Mouse (Mus musculus) hindbrain, embryonic 13.5 days (tissue): ENCODE data around the gene Vmn2r34. TPM values are rescaled to one million over a fixed set of nuclear protein-coding genes. Genes with fewer than 3 reads are reported as not detected.
"Not testable (repeated sequence)": the region's sequence is repeated elsewhere in the genome, so short reads cannot be mapped to it uniquely, and the experiment has no call there.

Experiments used
- ATAC-seq: fragments of 200-750 bp; cut with Nextera tagmentation; 2 replicates; pipeline ENCODE4 v1.8.0; 2017; ENCODE audit warnings: moderate TSS enrichment; ENCODE audit not compliant: low FRiP score
- H3K27ac ChIP-seq: fragments of 300-500 bp; sonication (generic); 2 replicates; pipeline ENCODE4 v1.5.1; 2015; ENCODE audit warnings: inconsistent platforms, mild to moderate bottlenecking, moderate library complexity
- H3K27me3 ChIP-seq: fragments of 300-500 bp; sonication (generic); 2 replicates; pipeline ENCODE4 v1.6.1; 2015; ENCODE audit warnings: mild to moderate bottlenecking, inconsistent platforms
- H3K36me3 ChIP-seq: fragments of 300-500 bp; sonication (generic); 2 replicates; pipeline ENCODE4 v1.6.1; 2015; ENCODE audit warnings: mild to moderate bottlenecking, inconsistent platforms
- H3K4me1 ChIP-seq: fragments of 300-500 bp; sonication (generic); replicated peaks from 2 replicates; pipeline ENCODE4 v1.6.1; 2015; ENCODE audit warnings: inconsistent platforms
- H3K4me2 ChIP-seq: fragments of 300-500 bp; sonication (generic); 2 replicates; pipeline ENCODE4 v1.6.1; 2015; ENCODE audit warnings: inconsistent platforms, mild to moderate bottlenecking, moderate library complexity
- H3K4me3 ChIP-seq: fragments of 300-500 bp; sonication (generic); 2 replicates; pipeline ENCODE4 v1.5.1; 2015; ENCODE audit warnings: mild to moderate bottlenecking, inconsistent platforms
- H3K9ac ChIP-seq: fragments of 300-500 bp; sonication (generic); 2 replicates; pipeline ENCODE4 v1.6.1; 2015; ENCODE audit warnings: mild to moderate bottlenecking, inconsistent platforms
- H3K9me3 ChIP-seq: fragments of 300-500 bp; sonication (generic); 2 replicates; pipeline ENCODE4 v1.6.1; 2016; ENCODE audit warnings: inconsistent platforms
- WGBS: fragments of 180-500 bp; shearing (Covaris S2); methylation state at CpG from one replicate; pipeline ENCODE4 v1.1.7; 2015; 5-methylcytosine and 5-hydroxymethylcytosine counted together
- polyA plus RNA-seq: library from polyadenylated mRNA; unstranded; fragments of >200 nt; fragmentation: Nextera tagmentation; extraction: Ambion mirVana; gene quantifications from 2 replicates; pipeline ENCODE4 v1.2.1, GENCODE M21; 2015

Gene Vmn2r34
- not detected in 2 replicates for polyA plus RNA-seq

DNA sequence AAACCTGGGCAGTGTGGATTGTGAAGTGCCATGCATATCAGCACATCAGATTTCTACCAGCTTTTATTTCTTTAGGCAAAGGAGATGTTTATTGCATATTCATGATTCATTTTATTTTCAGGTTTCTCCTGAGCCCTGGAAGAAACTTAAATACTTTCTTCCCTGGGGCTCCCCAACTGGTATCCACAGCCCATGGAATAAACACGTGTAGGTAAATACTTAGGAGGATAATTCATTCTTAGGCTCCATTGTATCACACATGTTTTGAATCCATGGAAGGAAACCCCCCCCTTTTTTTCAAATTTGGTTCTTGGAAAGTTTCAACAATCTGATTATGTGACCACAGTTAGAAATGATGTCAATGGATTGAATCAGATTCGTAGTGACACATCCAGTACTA, at the start of gene Vmn2r34:
TSS of gene Vmn2r34 (minus strand) at position 101 of the 400 bp plus-strand sequence.
- 61% methylated on average over 2 of the region's 2 CpGs for WGBS
- not testable (repeated sequence) for H3K4me1 ChIP-seq, H3K9me3 ChIP-seq, H3K36me3 ChIP-seq, H3K4me2 ChIP-seq, ATAC-seq, H3K27ac ChIP-seq, H3K9ac ChIP-seq, H3K4me3 ChIP-seq, H3K27me3 ChIP-seq

DNA sequence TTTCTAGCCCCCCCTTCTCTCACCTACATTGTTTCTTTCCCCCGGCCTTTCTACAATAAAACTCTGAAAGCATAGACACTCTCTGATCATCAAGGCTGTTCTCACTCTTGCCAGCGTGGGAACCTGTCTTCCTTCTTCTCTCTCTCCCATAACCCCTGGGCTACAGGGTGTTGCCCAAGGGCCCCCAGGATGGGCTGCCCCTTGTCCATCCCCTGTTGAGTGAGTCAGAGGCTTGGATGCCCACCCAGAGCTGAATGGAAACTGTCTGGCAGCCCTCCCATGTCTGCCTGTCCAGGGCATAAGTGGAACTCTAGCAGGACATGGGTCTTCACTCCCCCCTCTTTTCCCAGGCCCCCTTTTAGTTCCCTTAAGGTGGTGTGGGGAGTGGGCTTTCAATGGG, 15.3 kb downstream of the Vmn2r34 start:
- H3K36me3 ChIP-seq, H3K4me1 ChIP-seq, ATAC-seq, H3K4me3 ChIP-seq, H3K27ac ChIP-seq, H3K9me3 ChIP-seq, H3K9ac ChIP-seq, H3K4me2 ChIP-seq, H3K27me3 ChIP-seq: not testable (repeated sequence)
- WGBS, result 70% methylated on average over 2 of the region's 2 CpGs

Other genes with a start within 250 kb of the Vmn2r34 start
- gene Vmn2r32, start 209.5 kb downstream of the Vmn2r34 start, polyA plus RNA-seq, result not detected in 2 replicates
- not detected in 2 replicates for gene Vmn2r33, start 122.7 kb downstream of the Vmn2r34 start, polyA plus RNA-seq
- not detected in 2 replicates for gene Vmn2r35, start 130.4 kb upstream of the Vmn2r34 start, polyA plus RNA-seq
- not detected in 2 replicates for gene Vmn2r36, start 213.0 kb upstream of the Vmn2r34 start, polyA plus RNA-seq